Mouse (Mus musculus): Measurements from ENCODE around the gene Oas1d.
A peak's percentile ranks its signal among the peaks of the same experiment; 100 is the strongest.

DNA sequence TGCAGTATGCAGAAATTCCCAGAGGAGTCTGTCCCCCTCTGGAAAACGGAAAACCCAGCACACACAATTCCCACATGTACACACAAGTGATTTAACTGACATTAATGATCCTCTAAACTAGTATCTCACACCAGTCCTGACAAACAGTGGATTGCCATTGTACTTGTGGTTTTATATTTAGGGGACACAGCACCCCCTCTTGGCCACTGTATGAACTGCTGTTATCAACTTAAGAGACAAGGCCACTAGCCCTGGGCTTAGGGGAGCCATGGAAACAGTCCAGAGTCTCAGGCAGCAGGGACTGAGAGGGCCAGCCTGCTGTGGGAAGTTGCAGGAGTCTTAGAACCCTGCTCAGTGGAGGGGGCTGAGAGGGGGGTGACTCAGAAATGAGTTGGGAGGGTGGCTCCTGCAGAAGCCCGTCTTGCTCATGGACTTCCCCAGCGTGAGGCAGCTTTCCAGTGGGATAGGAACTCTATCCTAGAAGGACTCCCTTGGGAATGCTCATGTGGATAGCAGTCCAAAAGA, 48.9 kb upstream of the Oas1d start:
- no peak for TF ChIP-seq POLR2A (IDR thresholded peaks at IDR 0.05; ENCODE audit: borderline replicate concordance, extremely low read depth, low read depth, low read length)
- peak; percentile 28; the same call in 1 of the 2 replicates for TF ChIP-seq CTCF (IDR thresholded peaks at IDR 0.05; ENCODE audit: insufficient read depth, low read length)
